Mouse (Mus musculus): Measurements from ENCODE around the gene Prune2. TPM values are rescaled to one million over a fixed set of nuclear protein-coding genes. Genes with fewer than 3 reads are reported as not detected.
"Not testable (repeated sequence)": the region's sequence is repeated elsewhere in the genome, so short reads cannot be mapped to it uniquely, and the experiment has no call there.

Prune2 gene
- total RNA-seq, 1 experiment from 2014 or later, result 35.3 TPM

- no peak for DNase-seq
These were observed 174.6 kb downstream of the Prune2 start for GRCm38 (mm10) chr19:17130544-17130943.

GRCm38 (mm10) chr19:17136677-17137460 is 181.0 kb downstream of the Prune2 start:
- no peak for DNase-seq

- no peak for DNase-seq
These were observed 181.7 kb downstream of the Prune2 start for GRCm38 (mm10) chr19:17137656-17138055.

- DNase-seq, result no peak
These were observed 182.4 kb downstream of the Prune2 start for GRCm38 (mm10) chr19:17138144-17138915.

- no peak for DNase-seq
These were observed 184.3 kb downstream of the Prune2 start for GRCm38 (mm10) chr19:17140016-17140914.

GRCm38 (mm10) chr19:17143245-17143644 is 187.3 kb downstream of the Prune2 start:
- no peak for DNase-seq

GRCm38 (mm10) chr19:17144205-17144604 is 188.3 kb downstream of the Prune2 start:
- no peak for DNase-seq

- DNase-seq, result no peak
These were observed 194.1 kb downstream of the Prune2 start for GRCm38 (mm10) chr19:17150064-17150463.

GRCm38 (mm10) chr19:17151781-17152180 is 195.9 kb downstream of the Prune2 start:
- no peak for DNase-seq

GRCm38 (mm10) chr19:17152461-17152860 is 196.5 kb downstream of the Prune2 start:
- DNase-seq, result no peak

- no peak for DNase-seq
These were observed 198.2 kb downstream of the Prune2 start for GRCm38 (mm10) chr19:17153911-17154639.

GRCm38 (mm10) chr19:17155216-17155615 is 199.3 kb downstream of the Prune2 start:
- no peak for DNase-seq

GRCm38 (mm10) chr19:17159676-17160075 is 203.8 kb downstream of the Prune2 start:
- DNase-seq, result no peak

GRCm38 (mm10) chr19:17160231-17160630 is 204.3 kb downstream of the Prune2 start:
- no peak for DNase-seq

GRCm38 (mm10) chr19:17163511-17163953 is 207.6 kb downstream of the Prune2 start:
- peak; percentile 29 for DNase-seq

- no peak for DNase-seq
These were observed 210.4 kb downstream of the Prune2 start for GRCm38 (mm10) chr19:17166288-17166687.

GRCm38 (mm10) chr19:17168186-17168585 is 212.3 kb downstream of the Prune2 start:
- DNase-seq, result no peak

- DNase-seq, result no peak
These were observed 213.8 kb downstream of the Prune2 start for GRCm38 (mm10) chr19:17169746-17170145.

- not testable (repeated sequence) for DNase-seq
These were observed 218.6 kb downstream of the Prune2 start for GRCm38 (mm10) chr19:17174501-17174900.

GRCm38 (mm10) chr19:17180506-17180905 is 224.6 kb downstream of the Prune2 start:
- no peak for DNase-seq

- no peak for DNase-seq
These were observed 238.8 kb downstream of the Prune2 start for GRCm38 (mm10) chr19:17194730-17195129.

- DNase-seq, result no peak
These were observed 243.1 kb downstream of the Prune2 start for GRCm38 (mm10) chr19:17199059-17199458.

Measured in adrenal gland, postnatal 25 days (tissue).